Mouse (Mus musculus): ENCODE data around the gene Rmnd5b. TPM values are rescaled to one million over a fixed set of nuclear protein-coding genes. Genes with fewer than 3 reads are reported as not detected.
"Not testable (repeated sequence)": the region's sequence is repeated elsewhere in the genome, so short reads cannot be mapped to it uniquely, and the experiment has no call there.

The Rmnd5b gene
- polyA plus RNA-seq, 1 experiment from 2014 or later, result 82.7 TPM

GRCm38 (mm10) chr11:51670846-51671245 is 35.1 kb upstream of the Rmnd5b start:
- Histone ChIP-seq H3K4me1 (ENCODE audit: control insufficient read depth, insufficient read depth, low read length) (no peaks in the 10 kb centered on the region), H3K4me2 (ENCODE audit: low read length) (no peak overlapping the region), H3K9ac (ENCODE audit: low read depth, low read length) (no peak overlapping the region), H3K27me3 (ENCODE audit: control insufficient read depth, insufficient read depth, low read depth, low read length) (no peaks in the 10 kb centered on the region), H3K27ac (ENCODE audit: low read length) (no peak overlapping the region), H3K9me3 (replicated peaks; ENCODE audit: control insufficient read depth, low read length, poor library complexity, severe bottlenecking) (no peaks in the 10 kb centered on the region), H3K36me3 (ENCODE audit: control insufficient read depth, insufficient read depth, low read length) (no peaks in the 10 kb centered on the region), H3K4me3 (ENCODE audit: low read depth, low read length) (no peak overlapping the region)
- ATAC-seq, result no peak
- WGBS, result 98% methylated on average over 7 of the region's 7 CpGs

- H3K9ac ChIP-seq (ENCODE audit: low read depth, low read length); H3K4me3 ChIP-seq (ENCODE audit: low read depth, low read length); ATAC-seq; H3K9me3 ChIP-seq (replicated peaks; ENCODE audit: control insufficient read depth, low read length, poor library complexity, severe bottlenecking); H3K27me3 ChIP-seq (ENCODE audit: control insufficient read depth, insufficient read depth, low read depth, low read length); H3K36me3 ChIP-seq (ENCODE audit: control insufficient read depth, insufficient read depth, low read length); H3K4me2 ChIP-seq (ENCODE audit: low read length); H3K4me1 ChIP-seq (ENCODE audit: control insufficient read depth, insufficient read depth, low read length); H3K27ac ChIP-seq (ENCODE audit: low read length): not testable (repeated sequence)
- WGBS, result 95% methylated on average over 7 of the region's 7 CpGs
Observed at GRCm38 (mm10) chr11:51664747-51665146, 29.1 kb upstream of the Rmnd5b start.

GRCm38 (mm10) chr11:51662632-51663031 is 26.9 kb upstream of the Rmnd5b start:
- ATAC-seq, result no peak
- H3K4me2 ChIP-seq (ENCODE audit: low read length), result no peak overlapping the region
- H3K27ac ChIP-seq (ENCODE audit: low read length), result no peak overlapping the region
- H3K36me3 ChIP-seq (ENCODE audit: control insufficient read depth, insufficient read depth, low read length), result no peaks in the 10 kb centered on the region
- 73% methylated on average over 7 of the region's 7 CpGs for whole genome bisulfite sequencing
- H3K9ac ChIP-seq (ENCODE audit: low read depth, low read length), result no peak overlapping the region
- no peak overlapping the region for H3K4me3 ChIP-seq (ENCODE audit: low read depth, low read length)
- H3K9me3 ChIP-seq (replicated peaks; ENCODE audit: control insufficient read depth, low read length, poor library complexity, severe bottlenecking), result no peaks in the 10 kb centered on the region
- H3K27me3 ChIP-seq (ENCODE audit: control insufficient read depth, insufficient read depth, low read depth, low read length), result no peaks in the 10 kb centered on the region
- H3K4me1 ChIP-seq (ENCODE audit: control insufficient read depth, insufficient read depth, low read length), result no peaks in the 10 kb centered on the region

GRCm38 (mm10) chr11:51661867-51662365 is 26.2 kb upstream of the Rmnd5b start:
- no peaks in the 10 kb centered on the region for H3K36me3 ChIP-seq (ENCODE audit: control insufficient read depth, insufficient read depth, low read length)
- no peaks in the 10 kb centered on the region for H3K27me3 ChIP-seq (ENCODE audit: control insufficient read depth, insufficient read depth, low read depth, low read length)
- H3K27ac ChIP-seq (ENCODE audit: low read length), result no peak overlapping the region
- no peak for ATAC-seq
- no peak overlapping the region for H3K4me2 ChIP-seq (ENCODE audit: low read length)
- 78% methylated on average over 16 of the region's 16 CpGs for WGBS
- no peak overlapping the region for H3K9ac ChIP-seq (ENCODE audit: low read depth, low read length)
- H3K9me3 ChIP-seq (replicated peaks; ENCODE audit: control insufficient read depth, low read length, poor library complexity, severe bottlenecking), result no peaks in the 10 kb centered on the region
- H3K4me1 ChIP-seq (ENCODE audit: control insufficient read depth, insufficient read depth, low read length), result no peaks in the 10 kb centered on the region
- H3K4me3 ChIP-seq (ENCODE audit: low read depth, low read length), result no peak overlapping the region

GRCm38 (mm10) chr11:51658705-51659104 is 23.0 kb upstream of the Rmnd5b start:
- 75% methylated on average over 6 of the region's 6 CpGs for WGBS
- no peak for ATAC-seq
- Histone ChIP-seq H3K9ac (ENCODE audit: low read depth, low read length) (no peak overlapping the region), H3K9me3 (replicated peaks; ENCODE audit: control insufficient read depth, low read length, poor library complexity, severe bottlenecking) (no peaks in the 10 kb centered on the region), H3K4me1 (ENCODE audit: control insufficient read depth, insufficient read depth, low read length) (no peaks in the 10 kb centered on the region), H3K4me3 (ENCODE audit: low read depth, low read length) (no peak overlapping the region), H3K4me2 (ENCODE audit: low read length) (no peak overlapping the region), H3K36me3 (ENCODE audit: control insufficient read depth, insufficient read depth, low read length) (no peaks in the 10 kb centered on the region), H3K27me3 (ENCODE audit: control insufficient read depth, insufficient read depth, low read depth, low read length) (no peaks in the 10 kb centered on the region), H3K27ac (ENCODE audit: low read length) (no peak overlapping the region)

- 74% methylated on average over 7 of the region's 7 CpGs for WGBS
- H3K4me1 ChIP-seq (ENCODE audit: control insufficient read depth, insufficient read depth, low read length), result no peaks in the 10 kb centered on the region
- ATAC-seq, result no peak
- H3K36me3 ChIP-seq (ENCODE audit: control insufficient read depth, insufficient read depth, low read length), result no peaks in the 10 kb centered on the region
- no peak overlapping the region for H3K4me2 ChIP-seq (ENCODE audit: low read length)
- H3K9ac ChIP-seq (ENCODE audit: low read depth, low read length), result no peak overlapping the region
- no peak overlapping the region for H3K27ac ChIP-seq (ENCODE audit: low read length)
- no peak overlapping the region for H3K4me3 ChIP-seq (ENCODE audit: low read depth, low read length)
- no peaks in the 10 kb centered on the region for H3K9me3 ChIP-seq (replicated peaks; ENCODE audit: control insufficient read depth, low read length, poor library complexity, severe bottlenecking)
- H3K27me3 ChIP-seq (ENCODE audit: control insufficient read depth, insufficient read depth, low read depth, low read length), result no peaks in the 10 kb centered on the region
Observed at GRCm38 (mm10) chr11:51658291-51658690, 22.6 kb upstream of the Rmnd5b start.

- Histone ChIP-seq H3K9me3 (replicated peaks; ENCODE audit: control insufficient read depth, low read length, poor library complexity, severe bottlenecking) (no peaks in the 10 kb centered on the region), H3K27me3 (ENCODE audit: control insufficient read depth, insufficient read depth, low read depth, low read length) (no peaks in the 10 kb centered on the region), H3K9ac (ENCODE audit: low read depth, low read length) (no peak overlapping the region), H3K27ac (ENCODE audit: low read length) (no peak overlapping the region), H3K4me3 (ENCODE audit: low read depth, low read length) (no peak overlapping the region), H3K4me1 (ENCODE audit: control insufficient read depth, insufficient read depth, low read length) (no peaks in the 10 kb centered on the region), H3K36me3 (ENCODE audit: control insufficient read depth, insufficient read depth, low read length) (no peaks in the 10 kb centered on the region), H3K4me2 (ENCODE audit: low read length) (no peak overlapping the region)
- 86% methylated on average over 10 of the region's 10 CpGs for WGBS
- no peak for ATAC-seq
Observed at GRCm38 (mm10) chr11:51656798-51657521, 21.3 kb upstream of the Rmnd5b start.

GRCm38 (mm10) chr11:51654891-51655290 is 19.2 kb upstream of the Rmnd5b start:
- H3K4me3 ChIP-seq (ENCODE audit: low read depth, low read length), result no peak overlapping the region
- 95% methylated on average over 3 of the region's 3 CpGs for WGBS
- peaks cover 3% of the 10 kb centered on the region for H3K4me1 ChIP-seq (ENCODE audit: control insufficient read depth, insufficient read depth, low read length)
- no peaks in the 10 kb centered on the region for H3K36me3 ChIP-seq (ENCODE audit: control insufficient read depth, insufficient read depth, low read length)
- no peak overlapping the region for H3K4me2 ChIP-seq (ENCODE audit: low read length)
- H3K9me3 ChIP-seq (replicated peaks; ENCODE audit: control insufficient read depth, low read length, poor library complexity, severe bottlenecking), result no peaks in the 10 kb centered on the region
- no peak overlapping the region for H3K9ac ChIP-seq (ENCODE audit: low read depth, low read length)
- H3K27me3 ChIP-seq (ENCODE audit: control insufficient read depth, insufficient read depth, low read depth, low read length), result no peaks in the 10 kb centered on the region; the same call in 1 of the 2 replicates
- ATAC-seq, result no peak
- no peak overlapping the region for H3K27ac ChIP-seq (ENCODE audit: low read length)

GRCm38 (mm10) chr11:51653736-51654135 is 18.0 kb upstream of the Rmnd5b start:
- no peak overlapping the region for H3K9ac ChIP-seq (ENCODE audit: low read depth, low read length)
- no peak for ATAC-seq
- H3K9me3 ChIP-seq (replicated peaks; ENCODE audit: control insufficient read depth, low read length, poor library complexity, severe bottlenecking), result no peaks in the 10 kb centered on the region
- H3K4me3 ChIP-seq (ENCODE audit: low read depth, low read length), result no peak overlapping the region
- peaks cover 6% of the 10 kb centered on the region; the same call in 1 of the 2 replicates for H3K27me3 ChIP-seq (ENCODE audit: control insufficient read depth, insufficient read depth, low read depth, low read length)
- H3K36me3 ChIP-seq (ENCODE audit: control insufficient read depth, insufficient read depth, low read length), result no peaks in the 10 kb centered on the region
- no peak overlapping the region for H3K27ac ChIP-seq (ENCODE audit: low read length)
- peaks cover 13% of the 10 kb centered on the region for H3K4me1 ChIP-seq (ENCODE audit: control insufficient read depth, insufficient read depth, low read length)
- H3K4me2 ChIP-seq (ENCODE audit: low read length), result no peak overlapping the region
- WGBS, result 85% methylated on average over 6 of the region's 6 CpGs

All from midbrain, embryonic 16.5 days (tissue).